Mouse (Mus musculus) spleen, adult 2 months (tissue): ENCODE data around the gene 1700029P11Rik. TPM values are rescaled to one million over a fixed set of nuclear protein-coding genes. Genes with fewer than 3 reads are reported as not detected.

Experiments
- DNase-seq, 2 experiments: peaks; one replicate each; pipeline versions ENCODE4 v3.0.0 to v3.0.0-alpha.2; 2012 to 2021; ENCODE audit warnings: low spot score in 2 of 2, low read depth in 1 of 2
- H3K27ac ChIP-seq: fragments of 200-500 bp; 2 replicates; pipeline ENCODE4 v1.5.1; 2012; ENCODE audit warnings: low read length, inconsistent platforms; ENCODE audit not compliant: insufficient read depth
- H3K27me3 ChIP-seq: fragments of 200-500 bp; 2 replicates; pipeline ENCODE4 v1.6.1; 2012; ENCODE audit warnings: mild to moderate bottlenecking, moderate library complexity, low read length, inconsistent platforms; ENCODE audit not compliant: control insufficient read depth, insufficient read depth
- H3K36me3 ChIP-seq: fragments of 200-500 bp; 2 replicates; pipeline ENCODE4 v1.6.1; 2012; ENCODE audit warnings: mild to moderate bottlenecking, low read length, inconsistent platforms; ENCODE audit not compliant: control insufficient read depth, insufficient read depth
- H3K4me1 ChIP-seq: fragments of 200-500 bp; 2 replicates; pipeline ENCODE4 v1.6.1; 2011; ENCODE audit warnings: inconsistent platforms; ENCODE audit not compliant: control insufficient read depth, insufficient read depth, insufficient read length
- H3K4me3 ChIP-seq: fragments of 200-500 bp; 2 replicates; pipeline ENCODE4 v1.5.1; 2011; ENCODE audit warnings: mild to moderate bottlenecking, inconsistent platforms; ENCODE audit not compliant: insufficient read depth, insufficient read length; ENCODE audit errors: extremely low read depth
- CTCF ChIP-seq: fragments of 200-500 bp; IDR thresholded peaks from 2 replicates; pipeline ENCODE4 v1.5.1; 2011; ENCODE audit warnings: mild to moderate bottlenecking, inconsistent platforms; ENCODE audit not compliant: insufficient read depth, insufficient read length, insufficient replicate concordance; ENCODE audit errors: extremely low read depth
- POLR2A ChIP-seq: fragments of 200-500 bp; IDR thresholded peaks from 2 replicates; pipeline ENCODE4 v1.6.1; 2011; ENCODE audit warnings: low read depth, low read length, inconsistent platforms
- WGBS: fragments of 180-500 bp; shearing (Covaris S2); methylation state at CpG from one replicate; pipeline ENCODE4 v1.1.7; 2018; 5-methylcytosine and 5-hydroxymethylcytosine counted together
- polyA plus RNA-seq: library from polyadenylated mRNA; depleted of rRNA; stranded (reverse); fragments of >200 nt; gene quantifications from 2 replicates; pipeline ENCODE4 v1.2.3, GENCODE M21; 2012; rRNA removed

The 1700029P11Rik gene
- not detected in 2 replicates for polyA plus RNA-seq

DNA sequence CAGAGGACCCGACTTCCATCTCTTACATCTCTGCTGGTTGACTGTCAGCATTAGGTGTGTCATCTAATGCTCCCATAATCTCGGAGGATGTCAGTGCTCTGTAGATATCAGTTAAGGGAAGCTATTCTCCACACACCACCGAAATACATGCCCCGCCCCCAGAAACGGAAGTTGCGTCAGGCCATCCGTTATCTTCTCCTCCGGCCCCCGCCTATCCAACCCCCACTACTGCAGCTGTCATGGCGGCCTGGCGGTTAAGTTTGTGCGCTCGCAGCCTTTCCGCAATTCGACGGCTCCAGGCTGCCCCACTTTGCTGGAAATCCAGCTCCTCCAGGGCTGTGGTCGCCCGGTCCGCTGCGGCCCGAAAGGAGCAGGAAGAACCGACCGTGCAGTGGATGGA lies at the start of gene 1700029P11Rik:
Gene 1700029P11Rik, plus strand, starts transcription at position 220 of the 400 bp plus-strand sequence.
- DNase-seq = no peak
- Histone ChIP-seq H3K27ac (no peak within 1 kb of the TSS), H3K36me3 (no peaks in the 10 kb centered on the region), H3K4me3 (no peak within 1 kb of the TSS), H3K4me1 (no peaks in the 10 kb centered on the region), H3K27me3 (no peaks in the 10 kb centered on the region)
- no peak for TF ChIP-seq POLR2A
- no peak for TF ChIP-seq CTCF
- WGBS = 94% methylated on average over 23 of the region's 23 CpGs

DNA sequence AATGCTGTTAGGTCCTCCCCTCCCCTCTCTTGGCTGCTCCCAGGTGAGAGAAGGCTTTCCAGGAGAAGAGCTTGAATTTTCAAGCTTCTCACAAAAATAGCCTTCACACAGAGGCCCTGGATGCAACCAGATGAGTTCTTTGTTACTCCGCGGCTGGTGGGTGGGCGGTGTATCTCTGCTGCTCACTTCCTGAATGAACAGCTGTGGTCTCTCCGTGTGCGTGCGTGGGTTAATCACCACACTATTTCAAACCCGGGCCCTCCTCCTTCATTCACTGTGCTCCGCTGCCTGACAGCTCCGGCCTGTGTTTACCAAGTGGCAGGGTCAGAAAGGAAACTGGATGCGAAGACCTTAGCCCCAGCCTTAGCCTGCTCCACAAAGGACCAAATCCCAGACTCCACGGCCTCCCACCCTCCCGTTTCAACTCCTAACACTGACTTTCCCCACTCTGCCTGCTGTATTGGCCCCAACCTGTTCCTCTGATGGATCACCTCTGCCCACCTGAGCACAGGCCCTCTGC lies 47.3 kb upstream of the 1700029P11Rik start:
- DNase-seq = peak in 1 of 2 experiments; percentile 57
- H3K27me3 ChIP-seq = no peaks in the 10 kb centered on the region
- H3K36me3 ChIP-seq = no peaks in the 10 kb centered on the region
- peak overlapping the region; percentile 89 for H3K27ac ChIP-seq
- H3K4me1 ChIP-seq = peaks cover 16% of the 10 kb centered on the region; the same call in 1 of the 2 replicates
- TF ChIP-seq CTCF (no peak), POLR2A (no peak)
- no peak overlapping the region for H3K4me3 ChIP-seq
- 18% methylated on average over 12 of the region's 12 CpGs for WGBS

DNA sequence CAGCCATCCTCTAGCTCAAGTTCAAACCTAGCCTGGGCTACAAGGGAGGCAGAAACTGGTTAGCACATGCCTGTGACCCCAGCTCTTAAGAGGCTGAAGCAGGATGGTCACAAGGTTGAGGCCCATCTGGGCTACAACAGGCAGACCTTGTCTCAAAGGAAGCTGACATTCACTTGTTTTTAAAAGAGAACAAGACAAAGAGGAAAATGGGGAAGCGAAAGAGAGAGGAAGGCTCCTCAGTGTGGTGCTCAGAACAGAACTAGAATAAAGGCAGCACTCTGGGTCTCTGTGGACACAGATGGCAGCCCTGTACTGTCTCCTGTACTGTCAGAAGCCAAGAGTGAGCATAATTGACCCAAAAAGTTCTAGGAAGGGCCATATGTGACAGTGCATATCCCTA lies 46.4 kb upstream of the 1700029P11Rik start:
- H3K27me3 ChIP-seq = no peaks in the 10 kb centered on the region
- no peaks in the 10 kb centered on the region for H3K36me3 ChIP-seq
- H3K4me3 ChIP-seq = no peak overlapping the region
- no peak for TF ChIP-seq CTCF
- no peak for TF ChIP-seq POLR2A
- peak overlapping the region; percentile 89 for H3K27ac ChIP-seq
- DNase-seq = peak; percentile 37 to 41
- WGBS = 37% methylated on average over 1 of the region's 1 CpGs
- H3K4me1 ChIP-seq = peaks cover 16% of the 10 kb centered on the region; the same call in 1 of the 2 replicates

DNA sequence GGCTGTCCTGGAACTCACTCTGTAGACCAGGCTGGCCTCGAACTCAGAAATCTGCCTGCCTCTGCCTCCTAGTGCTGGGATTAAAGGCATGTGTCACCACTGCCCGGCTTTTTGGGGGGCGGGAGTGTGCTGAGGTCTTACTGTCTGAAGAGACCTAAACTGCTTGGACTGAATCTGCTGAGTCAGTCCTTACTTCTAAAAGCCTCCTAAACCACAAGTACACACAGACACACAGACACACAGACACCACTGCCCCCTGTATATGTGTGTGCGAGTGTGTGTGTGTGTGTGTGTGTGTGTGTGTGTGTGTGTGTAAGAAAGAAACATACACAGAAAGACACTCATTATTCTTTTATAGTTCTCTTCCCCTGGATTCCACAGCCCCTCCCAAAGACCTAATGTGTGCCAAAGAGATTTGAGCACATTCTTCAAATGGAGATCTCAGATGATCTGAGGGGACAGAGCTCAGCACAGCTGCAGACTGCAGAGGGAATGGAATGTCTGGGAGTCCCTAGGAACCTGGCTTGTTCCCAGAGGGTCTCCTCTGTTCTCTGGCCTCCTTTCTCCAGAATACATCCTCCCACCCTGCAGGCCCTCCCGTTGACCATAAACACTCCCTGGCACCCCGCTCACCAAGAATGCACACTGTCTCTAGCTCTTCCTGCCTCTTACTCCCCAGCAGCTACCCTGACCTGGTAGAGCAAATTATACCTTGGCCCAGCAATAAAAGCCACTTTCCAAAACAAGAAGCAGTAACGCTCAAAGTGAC lies 44.3 kb upstream of the 1700029P11Rik start:
- H3K4me3 ChIP-seq = no peak overlapping the region
- 75% methylated on average over 7 of the region's 7 CpGs for WGBS

DNA sequence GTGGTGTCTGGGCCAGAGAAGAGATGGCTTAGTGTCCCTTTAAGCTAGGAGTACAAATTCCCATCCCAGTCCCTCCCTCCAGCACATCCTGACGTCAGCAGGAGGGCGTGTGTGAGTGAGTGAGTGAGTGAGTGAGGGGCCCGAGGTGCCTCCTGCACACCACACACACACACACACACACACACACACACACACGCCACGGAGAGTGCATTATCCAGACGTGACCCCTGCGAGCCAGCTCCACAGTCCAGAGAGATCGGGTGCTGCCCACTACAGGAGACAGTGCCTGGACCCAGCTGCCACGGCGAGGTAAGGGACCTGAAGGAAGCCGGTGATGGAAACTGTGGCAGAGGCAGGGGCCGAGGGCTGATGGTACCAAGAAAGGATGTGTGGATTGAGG lies 43.7 kb upstream of the 1700029P11Rik start, which contains the start of gene Csdc2:
Gene Csdc2, plus strand, starts transcription at position 81 of the 400 bp plus-strand sequence.
- no peaks in the 10 kb centered on the region for H3K36me3 ChIP-seq
- H3K4me1 ChIP-seq = peaks cover 16% of the 10 kb centered on the region; the same call in 1 of the 2 replicates
- WGBS = 67% methylated on average over 12 of the region's 12 CpGs
- no peak for DNase-seq
- no peaks in the 10 kb centered on the region for H3K27me3 ChIP-seq
- no peak within 1 kb of the TSS for H3K27ac ChIP-seq
- H3K4me3 ChIP-seq = no peak within 1 kb of the TSS; the same call in 1 of the 2 replicates
- TF ChIP-seq CTCF = no peak
- no peak for TF ChIP-seq POLR2A

More for the DNA sequence above, 44.3 kb upstream of the 1700029P11Rik start:
- Histone ChIP-seq H3K4me1 (peaks cover 16% of the 10 kb centered on the region; the same call in 1 of the 2 replicates), H3K27me3 (no peaks in the 10 kb centered on the region), H3K36me3 (no peaks in the 10 kb centered on the region), H3K27ac (no peak overlapping the region)
- no peak for TF ChIP-seq POLR2A
- TF ChIP-seq CTCF = no peak
- DNase-seq = no peak

DNA sequence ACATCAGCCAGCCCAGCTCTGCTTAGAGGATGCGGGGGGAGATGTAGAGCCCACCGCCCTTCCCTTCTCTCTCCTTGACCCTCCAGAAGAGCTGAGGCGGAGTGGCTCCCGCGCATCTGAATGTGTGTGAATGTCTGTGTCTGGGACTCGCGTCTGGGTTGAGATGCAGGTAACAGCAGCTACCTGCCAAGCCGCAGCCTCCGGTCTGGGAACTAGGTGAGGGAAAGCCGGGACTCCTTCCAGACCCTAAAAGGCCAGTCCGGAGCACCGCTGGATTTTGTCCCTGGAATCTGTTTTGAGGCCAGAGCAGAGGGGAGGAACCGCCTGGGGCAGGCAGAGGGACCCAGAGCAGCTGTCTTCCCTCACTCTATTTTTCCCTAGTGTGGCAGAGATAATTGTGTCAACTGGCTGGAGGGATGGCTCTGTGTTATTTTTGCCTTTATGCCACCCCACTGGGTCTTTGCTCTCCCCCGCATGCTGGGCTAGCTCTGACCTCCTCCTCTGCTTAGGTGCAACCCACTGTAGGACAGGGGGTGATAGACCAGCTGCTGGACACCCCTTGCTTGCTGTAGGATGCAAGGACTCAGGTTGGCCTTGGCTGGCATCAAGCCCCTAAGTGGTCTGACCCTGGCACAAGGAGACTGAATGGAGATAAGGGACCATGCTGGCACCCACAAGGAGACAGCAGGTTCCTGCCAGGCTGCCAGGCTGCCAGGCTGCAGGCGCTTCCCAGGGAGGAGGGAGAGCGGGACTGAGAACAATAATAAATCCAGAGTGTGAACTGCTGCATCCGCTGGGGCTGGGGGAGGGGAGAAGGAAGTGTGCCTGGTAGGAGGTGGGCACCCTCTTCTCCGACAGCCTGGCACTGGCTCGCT lies 43.0 kb upstream of the 1700029P11Rik start:
- H3K4me3 ChIP-seq = no peak overlapping the region; the same call in 1 of the 2 replicates
- H3K27me3 ChIP-seq = no peaks in the 10 kb centered on the region
- no peaks in the 10 kb centered on the region for H3K36me3 ChIP-seq
- DNase-seq = no peak
- TF ChIP-seq POLR2A (no peak), CTCF (no peak)
- H3K4me1 ChIP-seq = peaks cover 16% of the 10 kb centered on the region; the same call in 1 of the 2 replicates
- 51% methylated on average over 19 of the region's 19 CpGs for WGBS
- H3K27ac ChIP-seq = no peak overlapping the region

DNA sequence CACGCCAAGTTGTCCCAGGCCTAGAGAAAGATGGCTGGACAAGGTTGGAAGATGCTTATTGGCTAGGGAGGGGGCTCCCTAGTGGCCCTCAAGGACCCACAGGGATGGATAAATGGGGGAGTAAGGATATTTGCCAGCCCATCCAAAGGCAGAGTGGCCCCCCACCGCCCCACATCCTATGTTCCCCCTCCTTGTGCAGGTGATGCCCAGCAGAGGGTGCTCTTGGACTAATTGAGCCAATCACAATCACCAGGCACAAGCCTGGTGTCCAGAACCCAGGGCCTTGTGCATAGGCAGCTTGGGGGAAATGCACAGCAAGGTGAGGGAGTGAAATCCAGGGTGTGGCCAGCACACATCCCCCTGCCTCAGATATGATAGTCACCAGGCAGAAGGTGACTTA lies 42.1 kb upstream of the 1700029P11Rik start:
- peak in 1 of 2 experiments; percentile 53 for DNase-seq
- H3K4me1 ChIP-seq = peaks cover 8% of the 10 kb centered on the region; the same call in 1 of the 2 replicates
- H3K4me3 ChIP-seq = no peak overlapping the region
- no peak overlapping the region for H3K27ac ChIP-seq
- 58% methylated on average over 2 of the region's 2 CpGs for WGBS
- no peaks in the 10 kb centered on the region for H3K27me3 ChIP-seq
- H3K36me3 ChIP-seq = no peaks in the 10 kb centered on the region
- TF ChIP-seq CTCF (peak; percentile 76; the same call in 1 of the 2 replicates), POLR2A (no peak)
